Mouse (Mus musculus) CD4-positive helper T cell, adult 2 months (primary cell): ENCODE data around the gene Ifitm2.

Experiments
- DNase-seq: peaks from one replicate; pipeline ENCODE4 v3.0.0-alpha.2; 2012; ENCODE audit warnings: low read depth, missing footprints, low spot score

Ifitm2 gene

GRCm38 (mm10) chr7:140943356-140943755 lies 12.4 kb downstream of the Ifitm2 start:
- no peak for DNase-seq

GRCm38 (mm10) chr7:140942811-140943210 lies 13.0 kb downstream of the Ifitm2 start:
- DNase-seq, result no peak

GRCm38 (mm10) chr7:140942341-140942740 lies 13.4 kb downstream of the Ifitm2 start:
- peak; percentile 28 for DNase-seq

GRCm38 (mm10) chr7:140941222-140942051 lies 14.3 kb downstream of the Ifitm2 start, which contains the start of gene Pgghg:
Gene Pgghg, plus strand, starts transcription at chr7:140941391.
- peak; percentile 91 for DNase-seq

DNA sequence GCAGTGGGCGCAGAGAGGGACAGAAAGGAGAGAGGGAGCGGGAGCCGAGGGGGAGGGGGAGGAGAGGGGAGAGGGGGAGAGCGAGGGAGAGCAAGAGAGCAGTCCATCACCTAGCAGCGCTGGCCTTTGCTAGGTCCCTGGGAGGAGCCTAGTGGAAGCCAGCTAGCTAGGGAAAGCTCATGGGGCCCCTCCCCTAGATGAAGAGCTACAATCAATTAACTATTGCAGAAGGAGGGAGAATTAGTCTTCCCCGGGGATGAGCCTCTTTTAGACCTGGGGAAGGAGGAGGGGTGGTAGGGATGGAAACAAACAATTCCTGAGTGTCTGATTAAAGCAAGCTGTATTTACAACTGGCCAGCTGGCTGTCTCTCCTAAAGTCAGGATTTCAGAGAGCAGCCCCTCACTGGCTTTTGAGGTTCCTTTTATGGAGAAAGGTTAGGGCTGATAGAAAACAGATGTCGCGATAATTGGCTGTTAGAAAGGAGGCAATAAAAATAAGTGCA lies 16.1 kb downstream of the Ifitm2 start:
- no peak for DNase-seq

DNA sequence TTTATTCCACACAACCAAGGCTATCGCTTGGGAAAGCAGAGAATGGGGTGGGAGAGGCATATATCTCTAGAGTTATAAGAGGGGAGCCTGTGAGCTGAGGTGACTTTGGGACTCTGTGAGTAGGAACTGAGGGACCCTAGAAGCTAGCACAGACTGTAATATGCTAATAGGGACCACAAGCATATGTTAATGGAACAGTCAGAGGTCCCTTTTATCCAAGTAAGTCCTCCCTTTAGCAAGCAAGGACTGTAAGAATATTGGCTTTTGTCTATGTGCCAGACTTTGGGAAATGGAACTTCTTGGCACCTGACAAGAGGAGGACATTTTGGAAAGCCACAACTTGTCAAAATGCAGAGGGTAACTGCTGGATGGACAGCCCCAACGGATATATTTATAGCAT lies 16.9 kb downstream of the Ifitm2 start:
- no peak for DNase-seq

GRCm38 (mm10) chr7:140938436-140938835 lies 17.4 kb downstream of the Ifitm2 start:
- DNase-seq, result no peak

- DNase-seq, result no peak
Observed at GRCm38 (mm10) chr7:140927181-140927580, 28.6 kb downstream of the Ifitm2 start.

DNA sequence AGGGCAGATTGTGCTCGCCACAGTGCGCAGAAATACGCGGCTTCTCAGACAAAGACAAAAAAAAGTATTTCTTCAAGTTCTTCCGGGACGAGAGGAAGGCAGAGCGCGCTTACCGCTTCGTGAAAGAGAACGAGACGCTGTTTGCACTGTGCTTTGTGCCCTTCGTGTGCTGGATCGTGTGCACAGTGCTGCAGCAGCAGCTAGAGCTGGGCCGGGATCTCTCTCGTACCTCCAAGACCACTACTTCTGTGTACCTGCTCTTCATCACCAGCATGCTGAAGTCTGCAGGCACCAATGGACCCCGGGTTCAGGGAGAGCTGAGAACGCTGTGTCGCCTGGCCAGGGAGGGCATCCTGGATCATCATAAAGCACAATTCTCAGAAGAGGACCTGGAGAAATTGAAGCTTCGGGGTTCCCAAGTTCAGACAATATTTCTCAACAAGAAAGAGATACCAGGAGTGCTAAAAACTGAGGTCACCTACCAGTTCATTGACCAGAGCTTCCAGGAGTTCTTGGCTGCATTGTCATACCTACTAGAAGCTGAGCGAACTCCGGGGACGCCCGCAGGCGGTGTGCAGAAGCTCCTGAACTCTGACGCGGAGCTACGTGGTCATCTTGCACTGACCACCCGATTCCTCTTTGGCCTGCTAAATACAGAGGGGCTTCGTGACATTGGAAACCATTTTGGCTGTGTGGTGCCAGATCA lies 32.6 kb downstream of the Ifitm2 start:
- DNase-seq, result no peak

GRCm38 (mm10) chr7:140922398-140923069 lies 33.3 kb downstream of the Ifitm2 start:
- DNase-seq, result peak; percentile 27

- DNase-seq, result no peak
Observed at GRCm38 (mm10) chr7:140921225-140921975, 34.4 kb downstream of the Ifitm2 start.

GRCm38 (mm10) chr7:140920418-140921029 lies 35.3 kb downstream of the Ifitm2 start, which contains the start of gene Nlrp6:
Gene Nlrp6, plus strand, starts transcription at chr7:140920902.
- DNase-seq, result no peak

DNA sequence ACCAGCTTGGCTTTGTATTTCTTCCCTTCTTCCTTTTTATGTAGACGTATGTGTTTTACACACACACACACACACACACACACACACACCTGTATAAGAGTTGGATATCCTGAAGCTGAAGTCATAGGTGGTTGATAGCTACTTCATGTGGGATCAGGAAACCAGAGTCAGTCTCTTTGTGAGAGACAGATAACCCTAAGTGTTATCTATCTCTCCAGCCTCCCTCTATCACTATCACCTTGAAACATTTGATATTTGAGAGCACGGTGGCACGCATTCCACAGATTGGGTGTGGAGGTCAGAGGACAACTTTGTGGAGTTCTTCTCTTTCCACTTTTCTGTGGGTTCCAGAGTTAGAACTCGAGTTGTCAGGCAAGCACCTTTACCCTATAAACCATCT lies 35.9 kb downstream of the Ifitm2 start:
- DNase-seq, result no peak

- no peak for DNase-seq
Observed at GRCm38 (mm10) chr7:140914031-140914690, 41.6 kb downstream of the Ifitm2 start.

- no peak for DNase-seq
Observed at GRCm38 (mm10) chr7:140912846-140913482, 42.8 kb downstream of the Ifitm2 start.

GRCm38 (mm10) chr7:140912293-140912692 lies 43.5 kb downstream of the Ifitm2 start:
- no peak for DNase-seq

GRCm38 (mm10) chr7:140908634-140909107 lies 47.1 kb downstream of the Ifitm2 start:
- peak; percentile 81 for DNase-seq

- DNase-seq, result no peak
Observed at GRCm38 (mm10) chr7:140908181-140908580, 47.6 kb downstream of the Ifitm2 start.

GRCm38 (mm10) chr7:140907697-140908096 lies 48.1 kb downstream of the Ifitm2 start:
- no peak for DNase-seq

- DNase-seq, result no peak
Observed at GRCm38 (mm10) chr7:140907131-140907530, 48.7 kb downstream of the Ifitm2 start.
